ENCODE assay signal across 9 mouse cellular contexts in genomic region chr17:29494062-29494731, GRCm38 (mm10). TPM values are rescaled to one million over a fixed set of nuclear protein-coding genes. Genes with fewer than 3 reads are reported as not detected.
DNase-seq lines count a peak whose midpoint lies in the region; ATAC-seq and TF ChIP-seq lines count a peak whose summit lies in the region.
"Had no signal": no experiment of that assay in that cellular context is flagged by ENCODE, and none has a peak within 500 bp of the region (broad histone marks: within the 10 kb centered on the region; RNA-seq: fewer than 3 reads in every experiment).

No protein-coding gene starts in this region.

- H3K27me3 ChIP-seq in hindbrain, embryonic 12.5 days = no peaks in the 10 kb centered on the region
- no peaks in the 10 kb centered on the region for H3K27me3 ChIP-seq in hindbrain, postnatal 0 days (ENCODE audit: insufficient read depth, low read length)
- no peaks in the 10 kb centered on the region for H3K27me3 ChIP-seq in liver, embryonic 16.5 days (ENCODE audit: control insufficient read depth, insufficient read depth, low read depth, low read length)
- H3K27me3 ChIP-seq: forebrain, embryonic 15.5 days had no signal

- no peak overlapping the region for H3K4me2 ChIP-seq in hindbrain, embryonic 12.5 days (replicated peaks)
- no peak overlapping the region for H3K4me2 ChIP-seq in hindbrain, postnatal 0 days (ENCODE audit: low read depth, low read length)
- peak overlapping the region; percentile 70 for H3K4me2 ChIP-seq in liver, embryonic 16.5 days (ENCODE audit: low read depth, low read length)
- H3K4me2 ChIP-seq: forebrain, embryonic 15.5 days had no signal

- no peaks in the 10 kb centered on the region for H3K9me3 ChIP-seq in hindbrain, embryonic 12.5 days (replicated peaks)
- no peaks in the 10 kb centered on the region for H3K9me3 ChIP-seq in hindbrain, postnatal 0 days (ENCODE audit: low read length)
- no peaks in the 10 kb centered on the region for H3K9me3 ChIP-seq in liver, embryonic 16.5 days (replicated peaks; ENCODE audit: control insufficient read depth, low read length)
- H3K9me3 ChIP-seq: forebrain, embryonic 15.5 days had no signal

- H3K4me3 ChIP-seq in hindbrain, embryonic 12.5 days = 0 out of 2 replicates have a peak overlapping the region, but pooled peaks have one; percentile 1
- no peak overlapping the region for H3K4me3 ChIP-seq in hindbrain, postnatal 0 days (ENCODE audit: low read length)
- peak overlapping the region; percentile 96 for H3K4me3 ChIP-seq in liver, embryonic 16.5 days (ENCODE audit: low read depth, low read length)
- H3K4me3 ChIP-seq: forebrain, embryonic 15.5 days had no signal

- TF ChIP-seq CTCF in hindbrain, postnatal 0 days (IDR thresholded peaks at IDR 0.05; ENCODE audit: low read depth) = no peak

- DNase-seq in hindbrain, postnatal 0 days (ENCODE audit: low spot score) = no peak
- peak; percentile 54 to 58 for DNase-seq in CD8-positive naive resting alpha-beta T cell, adult 2 months (ENCODE audit: low read depth in 2 of 2, low spot score in 2 of 2)
- DNase-seq in T-cell, adult 2 months (ENCODE audit: low spot score) = peak; percentile 82
- DNase-seq in cerebellum, postnatal 10 days = no peak
- no peak for DNase-seq in gastrocnemius, postnatal 36 days
- DNase-seq: lung, postnatal 36 days had no signal

- H3K36me3 ChIP-seq in hindbrain, embryonic 12.5 days = peaks cover 9% of the 10 kb centered on the region
- peaks cover 11% of the 10 kb centered on the region; the same call in 1 of the 2 replicates for H3K36me3 ChIP-seq in hindbrain, postnatal 0 days (ENCODE audit: insufficient read depth, low read length)
- peaks cover 36% of the 10 kb centered on the region for H3K36me3 ChIP-seq in liver, embryonic 16.5 days (ENCODE audit: control insufficient read depth, insufficient read depth)

- H3K27ac ChIP-seq in hindbrain, embryonic 12.5 days = no peak overlapping the region
- no peak overlapping the region for H3K27ac ChIP-seq in hindbrain, postnatal 0 days
- peak overlapping the region; percentile 98 for H3K27ac ChIP-seq in liver, embryonic 16.5 days (ENCODE audit: low read length)
- H3K27ac ChIP-seq: forebrain, embryonic 15.5 days had no signal

- no peak for ATAC-seq in hindbrain, embryonic 12.5 days (ENCODE audit: low FRiP score)
- ATAC-seq in hindbrain, postnatal 0 days = no peak
- ATAC-seq in liver, embryonic 16.5 days (ENCODE audit: low read depth) = no peak
- ATAC-seq: forebrain, embryonic 15.5 days had no signal

- WGBS in hindbrain, embryonic 12.5 days = 53% methylated on average over 10 of the region's 10 CpGs
- 65% methylated on average over 10 of the region's 10 CpGs for WGBS in hindbrain, postnatal 0 days
- WGBS in liver, embryonic 16.5 days (ENCODE audit: insufficient replicate concordance) = 42% methylated on average over 10 of the region's 10 CpGs

- H3K4me1 ChIP-seq in hindbrain, embryonic 12.5 days = peaks cover 19% of the 10 kb centered on the region
- peaks cover 3% of the 10 kb centered on the region; the same call in 1 of the 2 replicates for H3K4me1 ChIP-seq in hindbrain, postnatal 0 days (ENCODE audit: insufficient read depth, low read length)
- peaks cover 51% of the 10 kb centered on the region for H3K4me1 ChIP-seq in liver, embryonic 16.5 days (ENCODE audit: control insufficient read depth, low read depth, low read length)

- no peak overlapping the region; the same call in 1 of the 2 replicates for H3K9ac ChIP-seq in hindbrain, embryonic 12.5 days
- H3K9ac ChIP-seq in hindbrain, postnatal 0 days (replicated peaks; ENCODE audit: low read length) = no peak overlapping the region
- peak overlapping the region; percentile 100 for H3K9ac ChIP-seq in liver, embryonic 16.5 days (ENCODE audit: low read depth, low read length)
- H3K9ac ChIP-seq: forebrain, embryonic 15.5 days had no signal

- intact Hi-C loops in gastrocnemius, postnatal 36 days (cut with DNase I) = loop anchor here (5.0 kb wide), 1 partner anchor 37 kb away; no protein-coding TSS in a partner anchor

RNA-seq across cellular contexts. Expression of gene Pim1, which starts 3.6 kb away (rescaled TPM):
- polyA plus RNA-seq in hindbrain, embryonic 12.5 days (2016; fragmentation: Nextera tagmentation; extraction: Ambion mirVana) = 17.8 and 19.2 TPM in 2 replicates
- 15.4 and 18.9 TPM in 2 replicates for total RNA-seq in hindbrain, postnatal 0 days (2014; rRNA removed)
- polyA plus RNA-seq in hindbrain, postnatal 0 days (2015; fragmentation: Nextera tagmentation; extraction: Ambion mirVana) = 14.6 and 16.8 TPM in 2 replicates
- 74.7 and 80.0 TPM in 2 replicates for polyA plus RNA-seq in liver, embryonic 16.5 days (2015; fragmentation: Nextera tagmentation; extraction: Ambion mirVana)
- total RNA-seq in gastrocnemius, postnatal 36 days (2021) = 10 to 100 TPM; 13.6 to 16.3 TPM

RNA-seq across cellular contexts. Expression of gene Gm17657, which starts 55.2 kb away (rescaled TPM):
- not detected in 2 replicates for polyA plus RNA-seq in hindbrain, embryonic 12.5 days (2016; fragmentation: Nextera tagmentation; extraction: Ambion mirVana)
- total RNA-seq in hindbrain, postnatal 0 days (2014; rRNA removed) = not detected in 2 replicates
- not detected in 2 replicates for polyA plus RNA-seq in hindbrain, postnatal 0 days (2015; fragmentation: Nextera tagmentation; extraction: Ambion mirVana)
- not detected in 2 replicates for polyA plus RNA-seq in liver, embryonic 16.5 days (2015; fragmentation: Nextera tagmentation; extraction: Ambion mirVana)
- not detected for total RNA-seq in gastrocnemius, postnatal 36 days (2021)
- polyA plus RNA-seq: forebrain, embryonic 15.5 days had no signal

RNA-seq across cellular contexts. Expression of gene Tbc1d22b, which starts 55.4 kb away (rescaled TPM):
- 24.6 and 26.4 TPM in 2 replicates for polyA plus RNA-seq in hindbrain, embryonic 12.5 days (2016; fragmentation: Nextera tagmentation; extraction: Ambion mirVana)
- total RNA-seq in hindbrain, postnatal 0 days (2014; rRNA removed) = 39.4 and 40.4 TPM in 2 replicates
- 21.3 and 26.4 TPM in 2 replicates for polyA plus RNA-seq in hindbrain, postnatal 0 days (2015; fragmentation: Nextera tagmentation; extraction: Ambion mirVana)
- polyA plus RNA-seq in liver, embryonic 16.5 days (2015; fragmentation: Nextera tagmentation; extraction: Ambion mirVana) = 2.7 TPM in 2 replicates
- 1 to 10 TPM; 7.3 to 9.1 TPM for total RNA-seq in gastrocnemius, postnatal 36 days (2021)

RNA-seq across cellular contexts. Expression of gene Tmem217, which starts 58.0 kb away (rescaled TPM):
- 1.8 and 2.4 TPM in 2 replicates for polyA plus RNA-seq in hindbrain, embryonic 12.5 days (2016; fragmentation: Nextera tagmentation; extraction: Ambion mirVana)
- not detected in 2 replicates for total RNA-seq in hindbrain, postnatal 0 days (2014; rRNA removed)
- polyA plus RNA-seq in hindbrain, postnatal 0 days (2015; fragmentation: Nextera tagmentation; extraction: Ambion mirVana) = 0.90 and 1.2 TPM in 2 replicates
- polyA plus RNA-seq in liver, embryonic 16.5 days (2015; fragmentation: Nextera tagmentation; extraction: Ambion mirVana) = 0.22 TPM in 1 of 2 replicates, not detected in the other
- total RNA-seq in gastrocnemius, postnatal 36 days (2021) = not detected

Comparison
In these comparisons a context has a peak if more than half of its experiments do, and no peak if none do; other contexts are left out.
1. DNase-seq: peak in CD8-positive naive resting alpha-beta T cell, adult 2 months (2 of 2) and T-cell, adult 2 months (single experiment); none in hindbrain, postnatal 0 days (single experiment), cerebellum, postnatal 10 days (0 of 2) and gastrocnemius, postnatal 36 days (0 of 2).